Mouse (Mus musculus): ENCODE results near the gene Pax2.

DNA sequence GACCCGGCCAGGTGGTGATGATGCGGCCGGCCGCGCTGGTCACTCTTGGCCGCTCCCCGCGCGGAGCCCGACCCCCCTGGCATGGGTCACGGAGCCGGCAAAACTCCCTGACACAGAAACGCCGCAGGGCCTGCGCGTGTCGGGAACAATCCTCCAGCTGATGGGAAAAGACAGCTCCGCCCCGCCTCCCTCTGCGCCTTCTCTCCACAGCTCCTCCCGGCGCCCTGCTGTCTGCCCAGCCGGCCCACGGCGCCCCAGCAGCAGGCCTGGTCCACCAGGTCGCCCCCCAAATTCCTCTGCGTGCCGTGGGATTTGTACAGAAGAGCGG, 35.7 kb upstream of the Pax2 start:
- no peak for TF ChIP-seq CTCF (IDR thresholded peaks at IDR 0.05; ENCODE audit: low read depth)
- no peak for TF ChIP-seq EP300 (IDR thresholded peaks at IDR 0.05; ENCODE audit: low read depth)

Measured in heart, postnatal 0 days (tissue).